8 mouse cellular contexts compared by ENCODE assay signal in genomic region chr5:30806106-30806505, GRCm38 (mm10). TPM values are rescaled to one million over a fixed set of nuclear protein-coding genes. Genes with fewer than 3 reads are reported as not detected.
DNase-seq lines count a peak whose midpoint lies in the region; ATAC-seq lines count a peak whose summit lies in the region.

No protein-coding gene starts in this region.

- DNase-seq in gastrocnemius, adult 8-10 months (ENCODE audit: low spot score in 2 of 2), result peak; percentile 78 to 85
- peak; percentile 91 for DNase-seq in hindlimb bud, embryonic 11.5 days (ENCODE audit: extremely low spot score, low read depth, low spot score)
- peak; percentile 87 to 94 for DNase-seq in left cerebral cortex, adult 18-20 months (ENCODE audit: low spot score in 2 of 2)
- DNase-seq in right cerebral cortex, postnatal 10 days (ENCODE audit: low spot score in 2 of 2), result peak; percentile 86 to 90
- peak; percentile 73 for DNase-seq in urinary bladder, postnatal 10 days (ENCODE audit: low spot score)

- ATAC-seq in activated CD4-positive, CD25-positive, alpha-beta regulatory T cell, adult 4 months, result peak; percentile 54
- ATAC-seq in common myeloid progenitor, adult 5-6 weeks (replicated peaks; ENCODE audit: low read depth, poor library complexity, severe bottlenecking), result peak; percentile 92
- ATAC-seq in megakaryocyte progenitor cell, adult 5-6 weeks (replicated peaks; ENCODE audit: poor library complexity), result peak; percentile 92

RNA-seq across cellular contexts. Expression of gene Mapre3, which starts 8.3 kb away (rescaled TPM):
- polyA plus RNA-seq in activated CD4-positive, CD25-positive, alpha-beta regulatory T cell, adult 4 months (2017; shearing (Covaris generic)), result 1 to 10 TPM; 2.5 to 2.7 TPM
- total RNA-seq in common myeloid progenitor, adult 5-6 weeks (2017), result not detected in 2 replicates
- 100 to 1,000 TPM in 1 of 4 experiments, 10 to 100 TPM in 3; 88.7 to 101 (median 92.6) TPM for total RNA-seq in gastrocnemius, adult 8-10 months (2022)
- 100 to 1,000 TPM; 221 to 228 TPM for total RNA-seq in left cerebral cortex, adult 18-20 months (2021)
- 0.27 TPM in 1 of 2 replicates, not detected in the other for total RNA-seq in megakaryocyte progenitor cell, adult 5-6 weeks (2015)
- not detected in 2 replicates for total RNA-seq in megakaryocyte progenitor cell, adult 5-6 weeks (2017)

Comparison
In these comparisons a context has a peak if more than half of its experiments do, and no peak if none do; other contexts are left out.
1. Peak in every context shown above with its lines: DNase-seq and ATAC-seq.
2. RNA of gene Mapre3, which starts 8.3 kb away (total RNA-seq): 221 to 228 TPM in left cerebral cortex, adult 18-20 months and 88.7 to 101 TPM in gastrocnemius, adult 8-10 months; 0.27 TPM in megakaryocyte progenitor cell, adult 5-6 weeks and not detected in common myeloid progenitor, adult 5-6 weeks; every median in the first group is over 10 times any median in the second.